Mouse (Mus musculus): ENCODE measurements around the gene Fam185a.

- TF ChIP-seq CTCF (IDR thresholded peaks at IDR 0.05; ENCODE audit: insufficient read depth, low read length): no peak
- no peak for TF ChIP-seq POLR2A (IDR thresholded peaks at IDR 0.05; ENCODE audit: borderline replicate concordance, extremely low read depth, low read depth, low read length)
Measured at GRCm38 (mm10) chr5:21506887-21507286, 82.1 kb downstream of the Fam185a start.
